Mouse (Mus musculus): Measurements from ENCODE around the gene Ubl5. TPM values are rescaled to one million over a fixed set of nuclear protein-coding genes. Genes with fewer than 3 reads are reported as not detected.

Ubl5 gene
- 192 and 193 TPM in 2 replicates for polyA plus RNA-seq (2012; rRNA removed)

DNA sequence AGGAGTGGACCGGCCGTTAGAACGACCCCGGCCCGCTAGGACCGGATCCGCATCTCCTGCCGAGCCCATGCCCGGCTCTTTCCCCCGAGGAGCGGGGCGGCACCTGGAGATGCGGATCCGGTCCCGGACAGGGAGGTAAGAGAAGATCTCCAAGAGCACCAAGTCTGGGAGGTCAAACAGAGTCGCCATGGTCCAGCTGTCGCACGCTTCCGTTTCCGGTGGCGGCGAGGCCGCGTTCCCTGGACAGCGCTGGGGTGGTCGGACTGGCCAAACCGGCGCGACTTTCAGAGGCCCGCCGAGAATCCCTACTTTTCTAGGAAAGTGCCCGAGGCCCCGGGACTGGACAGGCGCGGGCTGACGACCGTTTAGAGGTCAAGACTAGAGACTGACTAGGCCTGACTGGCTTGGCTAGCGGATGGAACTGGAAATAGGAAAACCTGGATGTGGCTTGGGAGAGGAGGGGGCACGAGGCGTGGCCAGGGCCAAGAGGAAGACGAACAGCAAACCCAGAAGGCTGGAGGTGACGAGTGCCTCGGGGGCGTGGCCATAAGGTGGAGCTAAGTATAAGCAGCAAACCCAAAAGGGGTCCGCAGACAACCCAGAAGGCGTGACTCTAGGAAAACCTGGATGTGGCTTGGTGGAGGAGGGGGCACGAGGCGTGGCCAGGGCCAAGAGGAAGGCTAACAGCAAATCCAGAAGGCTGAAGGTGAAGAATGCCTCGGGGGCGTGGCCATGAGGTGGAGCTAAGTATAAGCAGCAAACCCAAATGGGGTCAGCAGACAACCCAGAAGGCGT is at the start of gene Ubl5:
TSS of gene Ubl5 (plus strand) at position 778 of the 795 bp plus-strand sequence.

GRCm38 (mm10) chr9:20644360-20645081 is 1.8 kb downstream of the Ubl5 start, which contains the start of gene Fbxl12:
Gene Fbxl12, minus strand, starts transcription at chr9:20644767.

DNA sequence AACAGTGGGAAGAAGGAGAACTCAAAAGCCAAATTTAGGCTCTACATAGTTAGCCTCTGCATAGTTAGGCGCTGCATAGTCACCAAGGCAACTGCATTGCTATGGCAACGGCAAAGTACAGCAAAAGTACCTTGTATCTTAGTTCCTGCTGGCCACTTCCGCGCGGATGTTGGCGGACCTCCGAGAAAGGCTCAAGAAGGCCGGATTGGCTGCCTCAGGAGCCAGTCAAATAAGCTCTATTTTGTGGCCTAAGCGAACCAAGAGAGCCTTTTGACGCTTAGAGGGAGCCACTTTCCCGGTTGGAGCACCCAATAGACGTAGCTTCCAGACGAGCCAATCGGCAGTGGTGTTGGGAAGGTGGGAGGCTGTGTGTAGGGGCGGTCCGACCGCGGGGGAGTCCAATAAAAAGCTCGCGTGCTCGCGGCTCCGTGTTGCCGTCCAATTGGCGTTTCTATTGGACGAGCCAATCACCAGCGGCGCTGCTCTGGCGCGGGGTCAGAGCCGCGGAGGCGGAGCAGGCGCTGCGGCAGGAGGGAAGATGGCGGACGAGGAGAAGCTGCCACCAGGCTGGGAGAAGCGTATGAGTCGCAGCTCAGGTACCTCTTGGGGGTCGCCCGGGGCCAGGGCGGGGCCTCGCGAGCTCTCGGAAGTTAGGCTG is 9.1 kb downstream of the Ubl5 start, which contains the start of gene Pin1:
TSS of gene Pin1 (plus strand) at position 494 of the 658 bp plus-strand sequence.

Other genes starting within 250 kb of the Ubl5 start
- gene Zfp26, start 182.7 kb upstream of the Ubl5 start, polyA plus RNA-seq (2012; rRNA removed) = 1.7 and 2.1 TPM in 2 replicates
- 3.9 and 5.0 TPM in 2 replicates for gene Zfp426, start 150.1 kb upstream of the Ubl5 start, polyA plus RNA-seq (2012; rRNA removed)
- 4.9 and 5.8 TPM in 2 replicates for gene Zfp266, start 121.5 kb upstream of the Ubl5 start, polyA plus RNA-seq (2012; rRNA removed)
- 1.6 and 1.9 TPM in 2 replicates for gene Zfp846, start 61.6 kb upstream of the Ubl5 start, polyA plus RNA-seq (2012; rRNA removed)
- 5.9 and 6.9 TPM in 2 replicates for gene Fbxl12, start 1.9 kb downstream of the Ubl5 start, polyA plus RNA-seq (2012; rRNA removed)
- 12.3 and 13.3 TPM in 2 replicates for gene Pin1, start 9.2 kb downstream of the Ubl5 start, polyA plus RNA-seq (2012; rRNA removed)
- 0.06 and 0.12 TPM in 2 replicates for gene Olfm2, start 103.5 kb downstream of the Ubl5 start, polyA plus RNA-seq (2012; rRNA removed)
- gene Col5a3, start 172.2 kb downstream of the Ubl5 start, polyA plus RNA-seq (2012; rRNA removed) = 0.05 and 0.10 TPM in 2 replicates
- not detected in 2 replicates for gene Rdh8, start 175.6 kb downstream of the Ubl5 start, polyA plus RNA-seq (2012; rRNA removed)
- gene A230050P20Rik, start 225.8 kb downstream of the Ubl5 start, polyA plus RNA-seq (2012; rRNA removed) = 10.5 and 12.0 TPM in 2 replicates
- gene Angptl6, start 236.8 kb downstream of the Ubl5 start, polyA plus RNA-seq (2012; rRNA removed) = 6.1 and 7.2 TPM in 2 replicates
- 75.4 and 82.4 TPM in 2 replicates for gene Ppan, start 245.3 kb downstream of the Ubl5 start, polyA plus RNA-seq (2012; rRNA removed)